Mouse (Mus musculus) 3134 (cell line): ENCODE results near the gene Tppp.
A peak's percentile ranks its signal among the peaks of the same experiment; 100 is the strongest.
"Not testable (repeated sequence)": the region's sequence is repeated elsewhere in the genome, so short reads cannot be mapped to it uniquely, and the experiment has no call there.

Source experiments
- DNase-seq: peaks from one replicate; pipeline ENCODE4 v3.0.0-alpha.2; 2011; ENCODE audit warnings: low spot score; ENCODE audit not compliant: insufficient read length; ENCODE audit errors: extremely low read depth

The Tppp gene

DNA sequence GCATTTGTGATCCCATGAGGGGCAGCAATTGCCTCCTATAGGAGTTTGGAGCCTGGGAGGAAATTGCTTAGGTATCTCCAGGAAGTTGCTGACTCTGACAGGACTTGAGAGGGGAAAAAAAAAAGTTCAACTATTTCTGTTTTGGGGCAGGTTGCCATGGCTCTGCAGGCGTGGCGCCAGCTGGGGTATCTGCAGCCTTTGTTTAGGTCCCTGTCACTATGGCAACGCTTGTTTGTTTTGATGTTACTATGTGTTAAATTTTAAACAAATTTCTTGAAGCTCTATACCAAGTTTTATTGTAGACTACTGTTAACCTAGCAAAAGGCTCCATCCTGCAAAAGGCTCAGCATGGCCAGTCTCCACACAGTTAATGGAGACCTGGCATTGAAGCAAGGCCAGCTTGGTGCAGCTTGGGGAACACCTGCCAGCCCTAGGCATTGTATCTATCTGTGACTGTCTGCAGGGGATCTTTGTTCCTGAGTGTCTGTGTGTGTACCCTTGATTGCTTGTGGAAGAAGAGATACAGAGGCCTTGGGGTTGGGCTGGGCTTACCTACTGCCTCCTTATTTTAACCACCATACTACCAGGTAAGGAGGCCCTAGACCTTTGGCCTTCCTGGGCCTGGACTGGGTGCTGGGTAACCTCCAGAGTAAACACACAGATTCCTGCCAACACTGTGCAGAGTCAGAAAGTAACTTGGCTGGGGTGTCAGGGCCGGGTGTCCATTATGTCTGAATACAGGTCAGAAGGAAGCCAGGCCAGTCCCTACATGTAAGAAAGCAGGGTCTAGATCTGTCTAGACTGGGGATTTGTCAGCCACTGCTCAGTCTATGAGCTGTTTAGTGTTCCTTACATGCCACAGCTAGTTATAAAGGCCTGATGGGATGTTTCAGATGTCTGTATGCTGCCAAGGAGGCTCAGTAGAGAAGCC, 16.2 kb downstream of the Tppp start:
- DNase-seq, result no peak

DNA sequence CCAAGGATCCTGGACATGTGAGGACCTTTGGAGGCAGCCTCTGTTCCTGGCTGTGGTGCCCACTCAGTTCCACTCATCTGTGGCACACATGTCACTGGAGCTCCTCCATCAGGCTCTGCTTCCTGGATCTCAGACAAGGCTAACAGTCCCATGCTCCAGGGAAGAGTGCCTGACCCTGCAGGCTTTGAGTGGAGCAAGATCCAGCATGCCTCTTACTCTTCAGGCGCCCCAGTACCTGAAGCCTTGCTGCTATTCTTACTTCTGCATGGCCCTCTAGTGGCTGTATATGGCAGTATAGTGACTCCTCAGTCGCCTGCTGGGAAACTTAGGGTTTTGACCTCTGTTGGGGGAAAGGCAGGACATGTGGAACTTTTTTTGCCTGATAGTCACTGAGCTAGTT, 17.0 kb downstream of the Tppp start:
- no peak for DNase-seq

GRCm38 (mm10) chr13:74028116-74028515, 18.9 kb downstream of the Tppp start:
- no peak for DNase-seq

- no peak for DNase-seq
Observed at GRCm38 (mm10) chr13:74029013-74029412, 19.8 kb downstream of the Tppp start.

GRCm38 (mm10) chr13:74030691-74031090, 21.5 kb downstream of the Tppp start:
- DNase-seq, result no peak

- no peak for DNase-seq
Observed at GRCm38 (mm10) chr13:74031133-74031532, 21.9 kb downstream of the Tppp start.

GRCm38 (mm10) chr13:74034756-74035155, 25.5 kb downstream of the Tppp start:
- no peak for DNase-seq

DNA sequence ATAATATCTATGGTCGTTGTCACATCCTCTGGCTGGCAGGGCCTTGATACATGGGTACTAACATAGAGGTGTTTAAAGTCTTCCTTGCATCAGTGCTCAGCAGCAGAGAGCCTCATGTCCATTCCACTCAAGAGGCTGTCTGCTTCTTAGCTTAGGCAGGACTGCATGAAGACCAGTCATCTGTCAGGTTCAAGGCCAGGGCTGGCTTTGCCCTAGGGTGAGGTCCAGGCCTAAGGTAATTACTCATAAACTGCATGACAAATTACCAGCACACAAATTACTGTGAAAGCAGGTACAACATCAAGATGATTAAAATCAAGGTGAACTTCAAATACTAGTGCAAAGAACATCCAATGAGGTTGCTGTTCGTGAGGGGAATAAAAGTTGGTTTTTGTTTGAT, 26.6 kb downstream of the Tppp start:
- DNase-seq, result no peak

- no peak for DNase-seq
Observed at GRCm38 (mm10) chr13:74039926-74040325, 30.7 kb downstream of the Tppp start.

- no peak for DNase-seq
Observed at GRCm38 (mm10) chr13:74056194-74056593, 47.0 kb downstream of the Tppp start.

- no peak for DNase-seq
Observed at GRCm38 (mm10) chr13:74058081-74058480, 48.9 kb downstream of the Tppp start.

GRCm38 (mm10) chr13:74061613-74062377, 52.6 kb downstream of the Tppp start, which contains the start of gene Cep72:
TSS of gene Cep72 (minus strand) at chr13:74062299.
- peak; percentile 94 for DNase-seq

- DNase-seq, result no peak
Observed at GRCm38 (mm10) chr13:74062378-74063128, 53.3 kb downstream of the Tppp start.

- DNase-seq, result no peak
Observed at GRCm38 (mm10) chr13:74063340-74064050, 54.3 kb downstream of the Tppp start.

DNA sequence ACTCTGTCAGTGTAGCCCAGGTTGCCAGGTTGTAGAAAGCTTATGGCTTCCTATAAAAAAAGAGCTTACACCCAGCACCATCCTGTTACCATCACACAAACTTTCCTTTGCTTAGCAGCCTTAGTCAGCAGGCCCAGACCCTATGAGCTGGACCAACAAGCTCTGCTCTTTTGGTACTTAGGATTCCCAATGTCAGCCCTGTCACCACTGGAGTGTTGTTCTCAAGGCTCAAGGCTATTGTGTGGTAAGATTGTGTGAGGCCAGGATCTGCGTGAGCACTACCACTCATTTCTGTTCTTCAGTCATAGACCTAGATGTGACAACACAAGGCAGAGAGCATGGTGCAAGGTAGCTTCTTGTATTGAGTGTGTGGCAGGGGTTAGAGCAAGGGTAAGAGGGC, 57.4 kb downstream of the Tppp start:
- DNase-seq, result no peak

DNA sequence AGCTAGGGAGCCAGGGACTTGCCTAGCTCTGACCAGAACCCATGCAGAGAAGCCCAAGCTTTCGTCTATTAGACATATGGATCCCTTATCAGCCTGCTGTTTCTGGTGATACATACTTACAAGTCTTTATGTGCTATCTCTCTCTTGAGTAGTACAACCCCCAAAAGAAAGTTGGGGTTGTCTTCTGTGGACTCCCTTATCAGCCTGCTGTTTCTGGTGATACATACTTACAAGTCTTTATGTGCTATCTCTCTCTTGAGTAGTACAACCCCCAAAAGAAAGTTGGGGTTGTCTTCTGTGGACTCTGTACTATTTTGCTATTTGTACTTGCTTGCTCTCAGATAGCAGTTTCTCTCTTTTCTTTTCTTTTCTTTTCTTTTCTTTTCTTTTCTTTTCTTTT, 62.0 kb downstream of the Tppp start:
- DNase-seq, result not testable (repeated sequence)

DNA sequence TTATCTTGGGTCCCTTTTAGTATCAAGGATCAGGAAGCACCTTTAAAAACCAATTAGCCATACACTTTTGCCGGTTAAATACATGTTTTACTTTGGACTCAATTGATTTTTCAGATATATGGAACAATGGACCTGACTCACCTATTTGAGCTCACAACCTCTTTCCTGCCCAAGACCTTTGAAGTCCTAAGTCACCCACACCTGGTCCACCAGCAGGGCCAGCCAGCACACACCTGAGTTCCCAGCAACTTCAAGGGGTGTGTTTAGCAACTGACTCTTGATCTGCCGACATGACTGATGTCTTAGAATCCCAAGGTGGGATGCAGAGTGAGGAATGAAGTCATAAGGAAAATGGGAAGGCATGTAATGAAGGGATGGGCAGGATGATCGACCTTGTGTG, 62.5 kb downstream of the Tppp start:
- no peak for DNase-seq

GRCm38 (mm10) chr13:74073369-74073768, 64.2 kb downstream of the Tppp start:
- DNase-seq, result no peak
